Mouse (Mus musculus) liver, embryonic 14.5 days (tissue): ENCODE measurements around the gene Egln3.

Experiments
- CTCF ChIP-seq: IDR thresholded peaks from 2 replicates; pipeline ENCODE4 v1.5.1; 2016; ENCODE audit warnings: antibody characterized with exemption, low read depth, control low read depth
- EP300 ChIP-seq: IDR thresholded peaks from 2 replicates; pipeline ENCODE4 v1.6.1; 2016; ENCODE audit warnings: antibody characterized with exemption, low read depth

DNA sequence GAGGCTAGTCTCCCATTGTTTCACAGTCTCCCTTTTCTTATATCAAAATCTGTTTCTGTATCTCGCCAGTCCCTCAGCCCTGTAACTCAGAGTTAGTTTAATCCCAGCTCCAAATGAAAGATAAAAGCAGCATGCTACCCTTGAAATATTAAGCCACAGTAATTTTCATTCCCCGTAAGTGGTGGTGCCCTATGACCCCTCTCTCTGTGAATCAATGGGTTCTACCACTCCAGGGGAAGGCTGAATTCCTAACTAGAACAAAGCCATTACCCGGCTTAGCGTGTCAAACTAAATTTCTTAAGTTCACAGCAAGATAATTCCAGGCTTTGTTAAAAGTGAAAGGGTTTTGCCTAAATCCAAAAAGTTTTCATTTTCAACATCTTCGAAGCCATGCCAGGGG, 28.8 kb upstream of the Egln3 start:
- TF ChIP-seq CTCF (no peak), EP300 (no peak)
